Mouse (Mus musculus): ENCODE data around the gene Dot1l.

DNA sequence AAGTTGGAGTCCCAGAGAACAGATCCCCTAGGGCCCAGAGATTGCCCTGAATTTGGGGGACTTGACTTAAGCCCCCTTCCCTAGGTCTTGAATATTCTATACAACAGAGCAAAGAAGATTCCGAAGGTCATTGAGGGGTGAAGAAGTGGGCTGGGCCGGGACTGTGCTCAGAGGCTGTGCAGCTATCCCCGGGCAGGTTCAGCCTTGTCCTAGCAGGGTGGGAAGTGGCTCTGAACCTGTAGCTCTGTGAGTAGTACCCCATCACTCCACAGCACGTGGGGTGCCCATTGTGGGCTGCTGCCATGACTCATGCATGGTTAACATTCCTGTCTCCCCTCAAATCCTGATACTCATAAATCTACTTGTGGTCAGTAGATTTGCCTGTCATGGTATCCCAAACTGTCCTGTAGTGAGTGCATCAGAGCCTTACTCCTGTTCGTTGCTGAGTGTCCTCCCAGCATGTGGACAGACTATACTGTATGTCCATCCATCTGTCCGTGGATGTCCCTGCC is 21.4 kb downstream of the Dot1l start:
- TF ChIP-seq HCFC1 (IDR thresholded peaks at IDR 0.05; ENCODE audit: low read depth, low read length) (no peak), MEF2A (IDR thresholded peaks at IDR 0.05; ENCODE audit: borderline replicate concordance, low read depth, low read length) (no peak), CTCF (conservative IDR thresholded peaks at IDR 0.05 in 1 of 2, IDR thresholded peaks at IDR 0.05 in 1 of 2; ENCODE audit: low read depth in 2 of 2, low read length in 2 of 2) (no peak), POLR2AphosphoS2 (IDR thresholded peaks at IDR 0.05; ENCODE audit: low read depth, low read length) (no peak), USF1 (IDR thresholded peaks at IDR 0.05; ENCODE audit: low read depth, low read length) (no peak), ZNF384 (IDR thresholded peaks at IDR 0.05; ENCODE audit: low read depth, low read length) (no peak)
